Mouse (Mus musculus) lung, postnatal 0 days (tissue): ENCODE data around the gene Arf3.

ENCODE experiments used
- CTCF ChIP-seq: IDR thresholded peaks from 2 replicates; pipeline ENCODE4 v1.5.1; 2016; ENCODE audit warnings: antibody characterized with exemption, mild to moderate bottlenecking
- EP300 ChIP-seq: IDR thresholded peaks from 2 replicates; pipeline ENCODE4 v1.6.1; 2016; ENCODE audit warnings: antibody characterized with exemption, mild to moderate bottlenecking, control low read depth

DNA sequence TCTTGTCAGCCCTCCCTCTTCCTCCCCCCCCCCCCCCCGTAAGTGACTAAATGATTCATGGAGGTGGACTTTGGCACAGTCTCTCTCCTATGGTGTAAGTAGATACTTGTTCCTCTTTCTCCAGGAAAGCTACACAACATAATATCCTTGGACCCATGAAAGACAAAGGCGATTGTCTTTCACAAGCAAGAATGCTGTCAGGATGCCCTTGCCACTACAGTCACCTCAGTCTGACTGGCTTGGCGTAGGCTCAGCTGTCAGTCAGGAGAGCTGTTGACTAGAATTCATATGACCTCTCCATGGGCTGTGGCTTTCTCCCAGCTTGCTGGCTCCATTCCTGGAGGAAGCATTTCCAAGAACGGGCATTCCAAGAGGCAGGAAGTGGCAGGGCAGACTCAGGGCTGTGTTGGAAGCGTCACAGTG, 48.8 kb downstream of the Arf3 start:
- TF ChIP-seq CTCF (no peak), EP300 (peak; percentile 68)
